Mouse (Mus musculus): ENCODE results near the gene Emx1.

Emx1 gene

GRCm38 (mm10) chr6:85230762-85231161 lies 43.5 kb downstream of the Emx1 start:
- DNase-seq (ENCODE audit: low spot score in 2 of 2) = no peak

- DNase-seq (ENCODE audit: low spot score in 2 of 2) = no peak
These were observed 44.2 kb downstream of the Emx1 start for GRCm38 (mm10) chr6:85231469-85231868.

- no peak for DNase-seq (ENCODE audit: low spot score in 2 of 2)
These were observed 44.8 kb downstream of the Emx1 start for GRCm38 (mm10) chr6:85232045-85232444.

- DNase-seq (ENCODE audit: low spot score in 2 of 2) = no peak
These were observed 45.8 kb downstream of the Emx1 start for GRCm38 (mm10) chr6:85232836-85233623.

- no peak for DNase-seq (ENCODE audit: low spot score in 2 of 2)
These were observed 47.6 kb downstream of the Emx1 start for GRCm38 (mm10) chr6:85234796-85235195.

- DNase-seq (ENCODE audit: low spot score in 2 of 2) = no peak
These were observed 49.8 kb downstream of the Emx1 start for GRCm38 (mm10) chr6:85237001-85237400.

- DNase-seq (ENCODE audit: low spot score in 2 of 2) = no peak
These were observed 50.5 kb downstream of the Emx1 start for GRCm38 (mm10) chr6:85237595-85238337.

GRCm38 (mm10) chr6:85239044-85239489 lies 51.8 kb downstream of the Emx1 start:
- peak; percentile 13 to 51 for DNase-seq (ENCODE audit: low spot score in 2 of 2)

- no peak for DNase-seq (ENCODE audit: low spot score in 2 of 2)
These were observed 62.6 kb downstream of the Emx1 start for GRCm38 (mm10) chr6:85249821-85250220.

GRCm38 (mm10) chr6:85250811-85251241 lies 63.6 kb downstream of the Emx1 start:
- peak; percentile 34 to 61 for DNase-seq (ENCODE audit: low spot score in 2 of 2)

- no peak for DNase-seq (ENCODE audit: low spot score in 2 of 2)
These were observed 65.2 kb downstream of the Emx1 start for GRCm38 (mm10) chr6:85252251-85253058.

- DNase-seq (ENCODE audit: low spot score in 2 of 2) = no peak
These were observed 66.0 kb downstream of the Emx1 start for GRCm38 (mm10) chr6:85253275-85253674.
